Mouse (Mus musculus) intestine, postnatal 0 days (tissue): ENCODE measurements around the gene Ddit4. TPM values are rescaled to one million over a fixed set of nuclear protein-coding genes. Genes with fewer than 3 reads are reported as not detected.

ENCODE experiments used
- ATAC-seq: fragments of 200-750 bp; cut with Nextera tagmentation; 2 replicates; pipeline ENCODE4 v1.8.0; 2017; ENCODE audit warnings: mild to moderate bottlenecking, moderate TSS enrichment, moderate library complexity
- H3K27ac ChIP-seq: fragments of 300-500 bp; sonication (generic); 2 replicates; pipeline ENCODE4 v1.5.1; 2014; ENCODE audit warnings: mild to moderate bottlenecking, low read depth, low read length, moderate library complexity
- H3K27me3 ChIP-seq: fragments of 300-500 bp; sonication (generic); replicated peaks from 2 replicates; pipeline ENCODE4 v1.6.1; 2014; ENCODE audit warnings: low read length, mixed read lengths; ENCODE audit not compliant: control insufficient read depth, insufficient read depth
- H3K36me3 ChIP-seq: fragments of 300-500 bp; sonication (generic); 2 replicates; pipeline ENCODE4 v1.6.1; 2014; ENCODE audit warnings: mild to moderate bottlenecking, moderate library complexity; ENCODE audit not compliant: control insufficient read depth, insufficient read depth
- H3K4me1 ChIP-seq: fragments of 300-500 bp; sonication (generic); replicated peaks from 2 replicates; pipeline ENCODE4 v1.6.1; 2014; ENCODE audit warnings: antibody characterized with exemption, low read length, mixed read lengths; ENCODE audit not compliant: control insufficient read depth, insufficient read depth
- H3K4me2 ChIP-seq: fragments of 300-500 bp; sonication (generic); replicated peaks from 2 replicates; pipeline ENCODE4 v1.6.1; 2014; ENCODE audit warnings: low read depth, mild to moderate bottlenecking, moderate library complexity
- H3K4me3 ChIP-seq: fragments of 300-500 bp; sonication (generic); 2 replicates; pipeline ENCODE4 v1.5.1; 2014; ENCODE audit warnings: low read depth, low read length
- H3K9ac ChIP-seq: fragments of 300-500 bp; sonication (generic); 2 replicates; pipeline ENCODE4 v1.6.1; 2014; ENCODE audit warnings: mild to moderate bottlenecking, low read depth, low read length
- H3K9me3 ChIP-seq: fragments of 300-500 bp; sonication (generic); 2 replicates; pipeline ENCODE4 v1.6.1; 2016; ENCODE audit warnings: mixed run types; ENCODE audit not compliant: control insufficient read depth
- CTCF ChIP-seq: sonication (generic); IDR thresholded peaks from 2 replicates; pipeline ENCODE4 v1.5.1; 2016; ENCODE audit warnings: low read depth, mild to moderate bottlenecking, control low read depth, antibody characterized with exemption, moderate library complexity
- WGBS: fragments of 180-500 bp; shearing (Covaris S2); extraction: QIAGEN DNeasy Blood & Tissue Kit; methylation state at CpG from one replicate; pipeline ENCODE4 v1.1.7; 2014; 5-methylcytosine and 5-hydroxymethylcytosine counted together
- polyA plus RNA-seq: library from polyadenylated mRNA; unstranded; fragments of >200 nt; fragmentation: Nextera tagmentation; extraction: Ambion mirVana; gene quantifications from 2 replicates; pipeline ENCODE4 v1.2.1, GENCODE M21; 2015

The Ddit4 gene
- polyA plus RNA-seq, 1 experiment from 2014 or later: 17.8 TPM

DNA sequence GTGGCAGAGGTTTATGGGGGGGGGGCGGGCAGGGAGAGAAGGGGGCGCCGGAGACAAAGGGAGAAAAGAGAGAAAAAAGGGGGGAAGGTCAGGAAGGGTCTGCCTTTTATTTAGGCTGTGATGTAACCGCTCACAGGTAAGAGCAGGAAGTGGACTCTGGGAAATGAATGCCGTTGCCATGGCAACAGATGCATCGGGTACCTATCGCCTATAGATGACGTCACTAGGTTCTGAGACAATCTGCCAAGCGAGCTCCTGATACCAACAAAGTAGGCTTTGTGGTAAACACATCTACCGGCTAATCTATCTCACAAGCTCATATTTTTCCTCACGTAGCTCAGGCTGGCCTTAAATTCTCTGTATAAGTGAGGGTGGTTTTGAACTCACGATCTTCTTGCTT is 7.9 kb upstream of the Ddit4 start:
- Histone ChIP-seq H3K9ac (no peak overlapping the region), H3K9me3 (no peaks in the 10 kb centered on the region), H3K4me3 (no peak overlapping the region), H3K27me3 (no peaks in the 10 kb centered on the region), H3K36me3 (no peaks in the 10 kb centered on the region; the same call in 1 of the 2 replicates), H3K4me2 (no peak overlapping the region), H3K4me1 (no peaks in the 10 kb centered on the region), H3K27ac (no peak overlapping the region)
- no peak for TF ChIP-seq CTCF
- 73% methylated on average over 12 of the region's 12 CpGs for WGBS
- no peak for ATAC-seq

DNA sequence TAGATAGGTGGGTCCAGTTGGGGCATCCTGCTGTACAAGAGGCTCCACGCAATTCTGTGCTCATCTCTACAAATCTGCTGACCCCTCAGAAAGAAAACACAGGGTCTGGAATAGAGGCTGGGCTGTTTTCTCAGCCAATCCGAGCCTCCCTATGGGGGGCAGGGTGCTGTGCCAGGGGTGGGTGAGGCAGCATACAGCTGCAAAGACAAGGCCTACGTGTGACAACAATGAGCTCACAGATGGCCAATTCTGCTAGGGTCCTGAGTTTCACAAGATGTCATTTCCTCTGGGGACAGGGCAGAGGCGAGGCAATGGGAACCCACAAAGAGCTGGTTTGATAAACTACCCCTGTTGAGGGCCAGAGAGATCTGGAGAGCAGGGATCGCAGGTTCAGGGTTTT is 6.8 kb upstream of the Ddit4 start:
- 70% methylated on average over 5 of the region's 5 CpGs for WGBS
- no peak overlapping the region for H3K9ac ChIP-seq
- no peaks in the 10 kb centered on the region for H3K27me3 ChIP-seq
- TF ChIP-seq CTCF: no peak
- H3K4me2 ChIP-seq: no peak overlapping the region
- no peaks in the 10 kb centered on the region for H3K4me1 ChIP-seq
- H3K36me3 ChIP-seq: no peaks in the 10 kb centered on the region; the same call in 1 of the 2 replicates
- no peak for ATAC-seq
- H3K27ac ChIP-seq: no peak overlapping the region
- no peaks in the 10 kb centered on the region for H3K9me3 ChIP-seq
- H3K4me3 ChIP-seq: no peak overlapping the region

DNA sequence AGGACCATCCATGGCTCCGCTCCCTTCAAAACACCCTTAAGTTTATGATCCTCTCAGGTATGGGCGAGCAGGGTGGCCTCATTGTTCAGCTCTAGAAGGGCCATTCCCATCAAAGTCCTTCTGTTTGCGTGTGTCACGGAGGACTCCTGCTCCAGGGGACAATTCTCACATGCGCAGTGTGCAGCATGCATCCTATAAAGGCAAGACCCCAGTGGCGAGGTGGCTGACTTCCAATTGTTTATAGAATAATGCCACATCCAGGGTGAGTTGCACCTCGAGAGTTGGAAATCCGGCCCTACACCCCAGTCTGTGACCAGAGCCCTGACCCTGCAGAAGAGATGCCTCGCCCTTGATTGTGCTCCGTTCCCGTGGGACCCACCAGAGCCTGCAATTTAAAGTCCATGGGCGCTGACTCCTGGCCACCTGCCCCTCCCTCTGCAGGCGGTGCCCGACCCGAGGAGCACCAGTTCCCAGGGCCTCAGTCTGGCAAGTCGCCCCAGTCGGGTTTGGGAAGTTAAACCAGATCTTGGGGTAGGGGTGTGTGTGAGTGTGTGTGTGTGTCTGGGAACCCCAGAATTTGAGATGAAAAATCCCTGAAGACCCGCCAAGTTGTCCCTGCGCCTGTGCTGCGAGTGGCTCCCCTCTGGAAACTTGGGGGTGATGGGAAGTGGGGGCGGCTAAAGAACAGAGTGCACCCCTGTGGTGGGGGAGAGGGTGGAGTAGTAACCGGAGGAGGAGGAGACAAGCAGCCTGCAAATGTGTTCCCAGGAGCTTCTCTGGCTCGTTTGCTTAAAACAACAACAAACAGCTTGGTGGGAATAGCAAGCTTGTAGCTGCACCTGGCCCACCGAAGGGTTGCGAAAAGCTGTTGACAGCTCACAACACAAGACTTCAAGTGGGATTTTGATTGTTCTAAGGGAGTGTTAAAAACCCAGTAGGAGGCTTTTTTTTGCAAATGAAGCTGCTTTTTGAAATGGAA is 5.8 kb upstream of the Ddit4 start:
- Histone ChIP-seq H3K36me3 (no peaks in the 10 kb centered on the region; the same call in 1 of the 2 replicates), H3K9ac (no peak overlapping the region), H3K27ac (no peak overlapping the region), H3K9me3 (no peaks in the 10 kb centered on the region), H3K4me3 (no peak overlapping the region), H3K4me2 (peak overlapping the region; percentile 27; the same call in 1 of the 2 replicates), H3K4me1 (no peaks in the 10 kb centered on the region), H3K27me3 (no peaks in the 10 kb centered on the region)
- no peak for ATAC-seq
- 33% methylated on average over 25 of the region's 25 CpGs for WGBS
- TF ChIP-seq CTCF: no peak

DNA sequence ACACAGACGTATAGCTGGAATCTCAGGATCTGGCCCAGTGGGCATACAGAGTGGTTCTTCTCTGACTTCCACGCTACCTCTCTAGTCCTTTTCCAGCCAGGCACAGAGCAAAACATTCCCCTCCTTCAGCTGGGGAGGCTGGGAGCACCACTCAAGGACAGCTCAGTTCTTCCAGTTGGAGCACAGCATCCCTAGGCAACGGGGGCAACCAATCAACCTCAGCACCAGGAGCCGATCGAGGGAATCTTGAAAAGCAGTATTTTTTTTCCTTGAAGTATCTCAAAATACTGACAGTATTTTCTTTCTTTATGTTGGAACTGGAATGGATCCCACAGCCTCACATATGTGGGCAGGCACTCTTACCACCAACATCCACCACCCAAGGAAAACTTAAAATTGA is 5.0 kb upstream of the Ddit4 start:
- no peak overlapping the region for H3K27ac ChIP-seq
- 84% methylated on average over 5 of the region's 5 CpGs for WGBS
- H3K9ac ChIP-seq: no peak overlapping the region
- no peaks in the 10 kb centered on the region for H3K4me1 ChIP-seq
- no peaks in the 10 kb centered on the region for H3K9me3 ChIP-seq
- H3K4me3 ChIP-seq: no peak overlapping the region
- no peaks in the 10 kb centered on the region; the same call in 1 of the 2 replicates for H3K36me3 ChIP-seq
- no peak for ATAC-seq
- no peaks in the 10 kb centered on the region for H3K27me3 ChIP-seq
- H3K4me2 ChIP-seq: no peak overlapping the region
- TF ChIP-seq CTCF: no peak

DNA sequence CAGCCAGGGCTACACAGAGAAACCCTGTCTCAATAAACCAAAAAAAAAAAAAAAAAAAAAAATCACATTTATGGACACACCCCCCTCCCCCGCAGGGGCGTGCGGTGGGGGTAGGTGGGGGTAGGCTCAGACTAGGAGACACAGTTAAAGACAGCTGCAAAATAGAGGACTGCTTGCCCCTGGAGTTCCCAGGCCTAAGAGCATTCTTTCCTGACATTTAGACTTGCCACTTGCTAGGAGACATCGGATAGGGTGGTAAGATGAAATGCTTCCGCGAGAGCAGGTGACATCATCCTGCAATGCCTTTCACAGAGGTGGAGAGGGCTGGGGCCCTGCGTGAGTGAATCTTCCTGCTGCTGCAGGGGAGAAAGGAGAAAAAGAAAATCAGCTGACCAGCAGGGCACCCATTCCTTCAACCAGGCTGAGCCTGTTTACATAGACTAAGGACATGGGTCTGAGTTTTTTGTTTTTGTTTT is 2.0 kb upstream of the Ddit4 start:
- no peak overlapping the region for H3K27ac ChIP-seq
- no peak for TF ChIP-seq CTCF
- H3K4me1 ChIP-seq: 0 out of 2 replicates have a peak, but pooled peaks cover 1% of the 10 kb centered on the region
- H3K36me3 ChIP-seq: peaks cover 9% of the 10 kb centered on the region; the same call in 1 of the 2 replicates
- no peaks in the 10 kb centered on the region for H3K9me3 ChIP-seq
- 35% methylated on average over 7 of the region's 7 CpGs for WGBS
- H3K4me3 ChIP-seq: no peak overlapping the region
- ATAC-seq: no peak
- H3K9ac ChIP-seq: 0 out of 2 replicates have a peak overlapping the region, but pooled peaks have one; percentile 13
- H3K27me3 ChIP-seq: no peaks in the 10 kb centered on the region
- H3K4me2 ChIP-seq: no peak overlapping the region

DNA sequence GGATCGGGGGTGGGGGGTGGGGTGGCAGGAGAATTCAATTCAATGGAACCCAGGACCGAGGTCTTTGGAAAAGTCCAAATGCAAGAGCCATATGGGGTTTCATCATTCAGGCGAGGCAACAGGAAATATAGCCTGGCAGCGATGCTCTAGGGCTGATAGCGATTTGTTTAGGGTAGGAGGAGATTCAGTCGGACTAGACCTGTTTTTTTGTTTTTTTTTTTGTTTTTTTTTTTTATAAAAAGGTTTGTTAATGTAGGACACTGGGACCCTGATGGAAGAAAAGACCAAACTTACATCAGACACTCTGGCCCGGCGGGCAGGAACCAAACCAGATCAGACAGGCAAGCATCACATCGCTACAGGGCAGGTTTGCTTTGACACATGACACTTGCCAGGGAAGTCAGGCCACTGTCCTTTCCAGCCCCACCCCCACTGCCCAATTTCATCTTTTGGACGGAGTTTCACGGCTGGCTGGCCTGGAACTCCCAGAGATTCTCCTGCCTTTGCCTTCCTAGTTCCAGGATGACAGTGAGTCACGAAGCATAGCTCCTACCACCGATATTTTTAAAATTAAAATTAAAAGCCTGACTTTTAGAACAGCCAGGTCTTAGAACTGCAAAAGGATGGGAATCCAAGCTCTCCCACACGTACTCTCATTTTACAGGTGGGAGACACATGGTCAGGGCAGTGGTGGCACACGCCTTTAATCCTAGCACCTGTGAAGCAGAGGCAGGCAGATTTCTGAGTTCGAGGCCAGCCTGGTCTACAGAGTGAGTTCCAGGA is 1.3 kb upstream of the Ddit4 start:
- peak overlapping the region; percentile 80 for H3K27ac ChIP-seq
- peaks cover 9% of the 10 kb centered on the region; the same call in 1 of the 2 replicates for H3K36me3 ChIP-seq
- H3K4me3 ChIP-seq: peak overlapping the region; percentile 69
- no peaks in the 10 kb centered on the region for H3K27me3 ChIP-seq
- TF ChIP-seq CTCF: no peak
- peak overlapping the region; percentile 74 for H3K4me2 ChIP-seq
- 40% methylated on average over 16 of the region's 16 CpGs for WGBS
- peak overlapping the region; percentile 59; the same call in 1 of the 2 replicates for H3K9ac ChIP-seq
- no peaks in the 10 kb centered on the region for H3K9me3 ChIP-seq
- 0 out of 2 replicates have a peak, but pooled peaks cover 3% of the 10 kb centered on the region for H3K4me1 ChIP-seq
- no peak for ATAC-seq
